In the genomic region with DNA sequence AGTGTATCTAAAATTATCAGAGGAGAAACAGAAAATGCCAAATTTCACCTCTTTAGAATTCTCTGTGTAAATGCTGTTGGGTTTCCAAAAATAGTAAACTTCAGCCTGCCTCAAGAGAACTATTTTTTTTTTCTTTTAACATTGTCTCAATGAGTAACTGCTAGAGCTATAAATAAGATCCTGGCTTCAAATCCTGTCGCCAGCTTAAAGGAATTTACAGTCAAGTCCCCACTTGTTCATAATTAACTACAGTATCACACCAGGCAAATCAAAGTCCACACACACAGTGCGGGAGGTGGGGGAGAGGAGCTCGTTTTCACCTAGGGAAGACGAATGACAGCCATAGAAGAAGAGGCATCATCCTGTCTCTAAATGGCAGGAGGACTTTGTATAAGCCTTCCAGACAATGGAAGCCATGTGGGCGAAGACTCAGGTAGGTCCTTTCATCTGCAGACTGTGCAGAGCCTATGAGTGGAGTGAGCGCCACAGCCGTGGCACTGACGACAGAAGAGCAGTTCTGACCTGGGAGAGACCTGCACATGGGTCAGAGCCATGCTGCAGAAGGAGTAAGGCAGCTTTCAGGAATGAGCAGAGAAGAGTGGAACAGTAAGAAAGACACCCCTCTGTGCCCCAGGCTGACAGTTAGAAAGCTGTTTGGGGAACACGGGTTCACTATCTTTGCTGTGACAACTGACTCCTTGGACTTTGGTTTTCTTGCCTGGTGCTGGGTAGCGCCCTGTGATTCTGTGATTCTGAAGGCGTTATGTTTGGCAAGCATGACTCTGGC, we compare ENCODE assay signal across 11 mouse cellular contexts. TPM values are rescaled to one million over a fixed set of nuclear protein-coding genes. Genes with fewer than 3 reads are reported as not detected.
A peak's percentile ranks its signal among the peaks of the same experiment; 100 is the strongest.
DNase-seq lines count a peak whose midpoint lies in the region; ATAC-seq lines count a peak whose summit lies in the region.
"Had no signal": no experiment of that assay in that cellular context is flagged by ENCODE, and none has a peak within 500 bp of the region (broad histone marks: within the 10 kb centered on the region; RNA-seq: fewer than 3 reads in every experiment).

No protein-coding gene starts in this region.

- WGBS in heart, embryonic 15.5 days, result 46% methylated on average over 11 of the region's 11 CpGs
- WGBS in embryonic facial prominence, embryonic 14.5 days, result 64% methylated on average over 11 of the region's 11 CpGs
- WGBS in kidney, embryonic 16.5 days, result 35% methylated on average over 11 of the region's 11 CpGs
- 48% methylated on average over 11 of the region's 11 CpGs for WGBS in liver, embryonic 15.5 days (ENCODE audit: insufficient replicate concordance)

- H3K9ac ChIP-seq in heart, embryonic 15.5 days, result no peak overlapping the region
- H3K9ac ChIP-seq in embryonic facial prominence, embryonic 14.5 days (ENCODE audit: low read depth, low read length), result no peak overlapping the region
- H3K9ac ChIP-seq in kidney, embryonic 16.5 days (replicated peaks; ENCODE audit: low read length), result 0 out of 2 replicates have a peak overlapping the region, but pooled peaks have one; percentile 10
- no peak overlapping the region for H3K9ac ChIP-seq in liver, embryonic 15.5 days

- H3K9me3 ChIP-seq in heart, embryonic 15.5 days (replicated peaks), result no peaks in the 10 kb centered on the region
- 0 out of 2 replicates have a peak, but pooled peaks cover 3% of the 10 kb centered on the region for H3K9me3 ChIP-seq in embryonic facial prominence, embryonic 14.5 days (ENCODE audit: control insufficient read depth, low read length)
- H3K9me3 ChIP-seq in kidney, embryonic 16.5 days (ENCODE audit: low read length), result no peaks in the 10 kb centered on the region
- H3K9me3 ChIP-seq in liver, embryonic 15.5 days (replicated peaks), result no peaks in the 10 kb centered on the region

- H3K4me2 ChIP-seq in heart, embryonic 15.5 days, result no peak overlapping the region
- H3K4me2 ChIP-seq in embryonic facial prominence, embryonic 14.5 days (ENCODE audit: low read depth, low read length), result no peak overlapping the region
- H3K4me2 ChIP-seq in kidney, embryonic 16.5 days (replicated peaks; ENCODE audit: low read depth, low read length), result peak overlapping the region; percentile 32
- H3K4me2 ChIP-seq in liver, embryonic 15.5 days, result peak overlapping the region; percentile 47

- H3K27ac ChIP-seq in heart, embryonic 15.5 days, result peak overlapping the region; percentile 47; the same call in 1 of the 2 replicates
- H3K27ac ChIP-seq in embryonic facial prominence, embryonic 14.5 days (replicated peaks; ENCODE audit: low read depth, low read length), result peak overlapping the region; percentile 13; the same call in 1 of the 2 replicates
- peak overlapping the region; percentile 80 for H3K27ac ChIP-seq in kidney, embryonic 16.5 days (ENCODE audit: low read length)
- H3K27ac ChIP-seq in liver, embryonic 15.5 days (replicated peaks), result peak overlapping the region; percentile 64

- H3K4me1 ChIP-seq in heart, embryonic 15.5 days (replicated peaks), result peaks cover 32% of the 10 kb centered on the region
- peaks cover 5% of the 10 kb centered on the region; the same call in 1 of the 2 replicates for H3K4me1 ChIP-seq in embryonic facial prominence, embryonic 14.5 days (ENCODE audit: control insufficient read depth, insufficient read depth, low read length)
- H3K4me1 ChIP-seq in kidney, embryonic 16.5 days (ENCODE audit: insufficient read depth, low read length), result peaks cover 33% of the 10 kb centered on the region
- H3K4me1 ChIP-seq in liver, embryonic 15.5 days (replicated peaks), result peaks cover 12% of the 10 kb centered on the region

- H3K27me3 ChIP-seq in heart, embryonic 15.5 days, result no peaks in the 10 kb centered on the region
- no peaks in the 10 kb centered on the region for H3K27me3 ChIP-seq in embryonic facial prominence, embryonic 14.5 days (replicated peaks; ENCODE audit: control insufficient read depth, insufficient read depth, low read length)
- no peaks in the 10 kb centered on the region for H3K27me3 ChIP-seq in kidney, embryonic 16.5 days (ENCODE audit: insufficient read depth, low read length)
- H3K27me3 ChIP-seq in liver, embryonic 15.5 days, result no peaks in the 10 kb centered on the region; the same call in 1 of the 2 replicates

- ATAC-seq in heart, embryonic 15.5 days (replicated peaks; ENCODE audit: insufficient number of reproducible peaks, insufficient read depth, low FRiP score, low read depth), result no peak
- no peak for ATAC-seq in embryonic facial prominence, embryonic 14.5 days (ENCODE audit: low read depth)
- ATAC-seq in kidney, embryonic 16.5 days (ENCODE audit: low FRiP score, low TSS enrichment), result peak; percentile 66
- peak; percentile 64; the same call in 1 of the 2 replicates for ATAC-seq in liver, embryonic 15.5 days (ENCODE audit: insufficient read depth)

- no peak overlapping the region for H3K4me3 ChIP-seq in heart, embryonic 15.5 days
- no peak overlapping the region for H3K4me3 ChIP-seq in embryonic facial prominence, embryonic 14.5 days (ENCODE audit: low read depth, low read length)
- peak overlapping the region; percentile 15 for H3K4me3 ChIP-seq in kidney, embryonic 16.5 days (ENCODE audit: low read length)
- peak overlapping the region; percentile 36 for H3K4me3 ChIP-seq in liver, embryonic 15.5 days (replicated peaks)

- DNase-seq in heart, adult 9 months (ENCODE audit: low spot score in 2 of 2), result no peak
- DNase-seq in embryonic facial prominence, embryonic 14.5 days (ENCODE audit: low spot score), result no peak
- no peak for DNase-seq in cerebellum, adult 11 months
- DNase-seq in T-cell, adult 2 months (ENCODE audit: low spot score), result no peak
- no peak for DNase-seq in ovary, adult 18-20 months (ENCODE audit: low spot score)
- DNase-seq: adrenal gland, postnatal 25 days; cerebellum, adult 2 months; thymus, postnatal 36 days had no signal

- no peaks in the 10 kb centered on the region for H3K36me3 ChIP-seq in heart, embryonic 15.5 days
- no peaks in the 10 kb centered on the region for H3K36me3 ChIP-seq in embryonic facial prominence, embryonic 14.5 days (ENCODE audit: control insufficient read depth, insufficient read depth, low read length)
- H3K36me3 ChIP-seq in kidney, embryonic 16.5 days (ENCODE audit: insufficient read depth, low read length), result no peaks in the 10 kb centered on the region
- no peaks in the 10 kb centered on the region for H3K36me3 ChIP-seq in liver, embryonic 15.5 days (replicated peaks)

RNA-seq across cellular contexts. Expression of a gene that starts 43.2 kb away (rescaled TPM):
- 84.4 and 116 TPM in 2 replicates for polyA plus RNA-seq in heart, embryonic 15.5 days (2015; fragmentation: Nextera tagmentation; extraction: Ambion mirVana)
- polyA plus RNA-seq in embryonic facial prominence, embryonic 14.5 days (2014; fragmentation: Nextera tagmentation; extraction: Ambion mirVana), result 152 and 174 TPM in 2 replicates
- polyA plus RNA-seq in kidney, embryonic 16.5 days (2015; fragmentation: Nextera tagmentation; extraction: Ambion mirVana), result 147 and 148 TPM in 2 replicates
- polyA plus RNA-seq in liver, embryonic 15.5 days (2015; fragmentation: Nextera tagmentation; extraction: Ambion mirVana), result 12.8 and 13.1 TPM in 2 replicates

Comparison
In these comparisons a context has a peak if more than half of its experiments do, and no peak if none do; other contexts are left out.
1. ATAC-seq: peak in kidney, embryonic 16.5 days (single experiment) and liver, embryonic 15.5 days (single experiment); none in heart, embryonic 15.5 days (single experiment) and embryonic facial prominence, embryonic 14.5 days (single experiment).
2. H3K27ac ChIP-seq: peak in every context shown above with its lines; median percentile 80 in kidney, embryonic 16.5 days; 64 in liver, embryonic 15.5 days; 47 in heart, embryonic 15.5 days; 13 in embryonic facial prominence, embryonic 14.5 days.
3. H3K4me2 ChIP-seq: peak in kidney, embryonic 16.5 days (single experiment) and liver, embryonic 15.5 days (single experiment); none in heart, embryonic 15.5 days (single experiment) and embryonic facial prominence, embryonic 14.5 days (single experiment).
4. H3K4me3 ChIP-seq: peak in kidney, embryonic 16.5 days (single experiment) and liver, embryonic 15.5 days (single experiment); none in heart, embryonic 15.5 days (single experiment) and embryonic facial prominence, embryonic 14.5 days (single experiment).